Mouse (Mus musculus) layer of hippocampus, postnatal 10 days (tissue): ENCODE results near the gene Zfp213. TPM values are rescaled to one million over a fixed set of nuclear protein-coding genes. Genes with fewer than 3 reads are reported as not detected.

Source experiments
- DNase-seq, 2 experiments: peaks; one replicate each; pipeline ENCODE4 v3.0.0; 2021; ENCODE audit warnings: low spot score in 2 of 2
- total RNA-seq, 2 experiments: library from RNA; stranded (reverse); gene quantifications; 2 replicates each; pipeline ENCODE4 v1.2.3; 2021

Zfp213 gene
- total RNA-seq, 2 experiments from 2014 or later, result 6.4 to 7.2 TPM

GRCm38 (mm10) chr17:23518701-23519423 is 45.2 kb downstream of the Zfp213 start:
- DNase-seq, result no peak

Other genes with a start within 250 kb of the Zfp213 start
- not detected for gene Vmn2r115, start 220.5 kb downstream of the Zfp213 start, total RNA-seq
- gene Vmn2r116, start 179.6 kb downstream of the Zfp213 start, total RNA-seq, result not detected
- not detected for gene Vmn2r117, start 84.5 kb downstream of the Zfp213 start, total RNA-seq
- 10 to 100 TPM; 25.7 to 30.0 TPM for gene Zfp13, start 35.2 kb upstream of the Zfp213 start, total RNA-seq
- gene Zscan10, start 36.6 kb upstream of the Zfp213 start, total RNA-seq, result not detected
- 1 to 10 TPM; 1.2 to 1.6 TPM for gene Mmp25, start 81.0 kb upstream of the Zfp213 start, total RNA-seq
- gene Bicdl2, start 96.3 kb upstream of the Zfp213 start, total RNA-seq, result not detected
- 100 to 1,000 TPM; 137 to 148 TPM for gene Hcfc1r1, start 109.4 kb upstream of the Zfp213 start, total RNA-seq
- 10 to 100 TPM; 11.4 to 12.9 TPM for gene Thoc6, start 109.6 kb upstream of the Zfp213 start, total RNA-seq
- 1 to 10 TPM; 6.8 to 7.2 TPM for gene Tnfrsf12a, start 113.2 kb upstream of the Zfp213 start, total RNA-seq
- under 1 TPM; 0.22 to 0.25 TPM for gene Cldn6, start 115.0 kb upstream of the Zfp213 start, total RNA-seq
- under 1 TPM in 1 of 2 experiments, not detected in 1; 0.57 TPM for gene Cldn9, start 119.8 kb upstream of the Zfp213 start, total RNA-seq
- under 1 TPM; 0.13 to 0.62 TPM for gene 1520401A03Rik, start 158.5 kb upstream of the Zfp213 start, total RNA-seq
- gene Pkmyt1, start 162.1 kb upstream of the Zfp213 start, total RNA-seq, result 1 to 10 TPM; 6.7 to 8.3 TPM
- 10 to 100 TPM; 51.8 to 53.1 TPM for gene Paqr4, start 176.6 kb upstream of the Zfp213 start, total RNA-seq
- gene Kremen2, start 181.6 kb upstream of the Zfp213 start, total RNA-seq, result under 1 TPM; 0.20 to 0.27 TPM
- 100 to 1,000 TPM; 121 to 123 TPM for gene Flywch1, start 207.4 kb upstream of the Zfp213 start, total RNA-seq
- 10 to 100 TPM; 26.7 to 27.3 TPM for gene Flywch2, start 221.8 kb upstream of the Zfp213 start, total RNA-seq
- 100 to 1,000 TPM; 516 to 611 TPM for gene Srrm2, start 226.3 kb upstream of the Zfp213 start, total RNA-seq